Mouse (Mus musculus) midbrain, embryonic 10.5 days (tissue): Measurements from ENCODE around the gene Zc3h6. TPM values are rescaled to one million over a fixed set of nuclear protein-coding genes. Genes with fewer than 3 reads are reported as not detected.
A peak's percentile ranks its signal among the peaks of the same experiment; 100 is the strongest.

Experiments used
- DNase-seq: peaks from one replicate; pipeline ENCODE4 v3.0.0-alpha.2; 2017; ENCODE audit warnings: low spot score
- H3K27ac ChIP-seq: fragments of 300-500 bp; sonication (generic); replicated peaks from 2 replicates; pipeline ENCODE4 v1.5.1; 2016; ENCODE audit warnings: mild to moderate bottlenecking
- H3K27me3 ChIP-seq: fragments of 300-500 bp; sonication (generic); 2 replicates; pipeline ENCODE4 v1.6.1; 2016; ENCODE audit warnings: low read depth, mild to moderate bottlenecking; ENCODE audit not compliant: poor library complexity, severe bottlenecking
- H3K36me3 ChIP-seq: fragments of 300-500 bp; sonication (generic); 2 replicates; pipeline ENCODE4 v1.6.1; 2016; ENCODE audit warnings: mild to moderate bottlenecking, moderate library complexity
- H3K4me1 ChIP-seq: fragments of 300-500 bp; sonication (generic); 2 replicates; pipeline ENCODE4 v1.6.1; 2016
- H3K4me3 ChIP-seq: fragments of 300-500 bp; sonication (generic); 2 replicates; pipeline ENCODE4 v1.5.1; 2016; ENCODE audit warnings: mild to moderate bottlenecking, moderate library complexity
- H3K9me3 ChIP-seq: fragments of 300-500 bp; sonication (generic); replicated peaks from 2 replicates; pipeline ENCODE4 v1.6.1; 2016; ENCODE audit warnings: mild to moderate bottlenecking
- WGBS: fragments of 180-500 bp; shearing (Covaris S2); methylation state at CpG from one replicate; pipeline ENCODE4 v1.1.7; 2016; 5-methylcytosine and 5-hydroxymethylcytosine counted together
- polyA plus RNA-seq: library from polyadenylated mRNA; unstranded; fragments of >200 nt; fragmentation: Nextera tagmentation; extraction: Ambion mirVana; gene quantifications from 2 replicates; pipeline ENCODE4 v1.2.1, GENCODE M21; 2016

The Zc3h6 gene
- polyA plus RNA-seq, result 1.5 and 1.9 TPM in 2 replicates

GRCm38 (mm10) chr2:128966641-128967580 lies at the start of gene Zc3h6:
Zc3h6 (plus strand) TSS chr2:128967402.
- H3K4me1 ChIP-seq, result peaks cover 23% of the 10 kb centered on the region
- no peaks in the 10 kb centered on the region for H3K27me3 ChIP-seq
- H3K9me3 ChIP-seq, result no peaks in the 10 kb centered on the region
- H3K27ac ChIP-seq, result peak within 1 kb of the TSS; percentile 100
- peak within 1 kb of the TSS; percentile 88 for H3K4me3 ChIP-seq
- no peaks in the 10 kb centered on the region for H3K36me3 ChIP-seq
- DNase-seq, result peak; percentile 98
- 1% methylated on average over 65 of the region's 65 CpGs for WGBS

- H3K27ac ChIP-seq, result no peak overlapping the region
- WGBS, result 86% methylated on average over 4 of the region's 4 CpGs
- H3K27me3 ChIP-seq, result no peaks in the 10 kb centered on the region
- no peak for DNase-seq
- H3K9me3 ChIP-seq, result no peaks in the 10 kb centered on the region
- H3K4me3 ChIP-seq, result no peak overlapping the region
- H3K36me3 ChIP-seq, result peaks cover 32% of the 10 kb centered on the region
- no peaks in the 10 kb centered on the region for H3K4me1 ChIP-seq
These were observed 42.4 kb upstream of the Zc3h6 start for GRCm38 (mm10) chr2:128924799-128925198.

- Histone ChIP-seq H3K9me3 (no peaks in the 10 kb centered on the region), H3K36me3 (peaks cover 50% of the 10 kb centered on the region), H3K4me1 (no peaks in the 10 kb centered on the region), H3K4me3 (no peak overlapping the region), H3K27ac (no peak overlapping the region), H3K27me3 (no peaks in the 10 kb centered on the region)
- WGBS, result 94% methylated on average over 3 of the region's 3 CpGs
- DNase-seq, result no peak
These were observed 38.8 kb upstream of the Zc3h6 start for GRCm38 (mm10) chr2:128928446-128928845.

- Histone ChIP-seq H3K4me1 (no peaks in the 10 kb centered on the region), H3K4me3 (no peak overlapping the region), H3K9me3 (no peaks in the 10 kb centered on the region), H3K27ac (no peak overlapping the region), H3K27me3 (no peaks in the 10 kb centered on the region), H3K36me3 (peaks cover 54% of the 10 kb centered on the region)
- DNase-seq, result no peak
These were observed 36.5 kb upstream of the Zc3h6 start for GRCm38 (mm10) chr2:128930704-128931103.

GRCm38 (mm10) chr2:128936256-128936655 lies 30.9 kb upstream of the Zc3h6 start:
- no peak overlapping the region for H3K27ac ChIP-seq
- peaks cover 43% of the 10 kb centered on the region for H3K36me3 ChIP-seq
- 92% methylated on average over 3 of the region's 3 CpGs for WGBS
- no peak for DNase-seq
- no peaks in the 10 kb centered on the region for H3K4me1 ChIP-seq
- H3K4me3 ChIP-seq, result no peak overlapping the region
- H3K9me3 ChIP-seq, result no peaks in the 10 kb centered on the region
- no peaks in the 10 kb centered on the region for H3K27me3 ChIP-seq

GRCm38 (mm10) chr2:128943538-128944528 lies 23.4 kb upstream of the Zc3h6 start, which contains the start of gene Zc3h8:
Zc3h8 (minus strand) TSS chr2:128944077.
- 2% methylated on average over 65 of the region's 65 CpGs for WGBS
- H3K27me3 ChIP-seq, result no peaks in the 10 kb centered on the region; the same call in 1 of the 2 replicates
- peak within 1 kb of the TSS; percentile 91 for H3K27ac ChIP-seq
- peaks cover 9% of the 10 kb centered on the region for H3K36me3 ChIP-seq
- DNase-seq, result peak; percentile 96
- peak within 1 kb of the TSS; percentile 88 for H3K4me3 ChIP-seq
- no peaks in the 10 kb centered on the region for H3K9me3 ChIP-seq
- H3K4me1 ChIP-seq, result peaks cover 10% of the 10 kb centered on the region

GRCm38 (mm10) chr2:128947962-128948588 lies 19.1 kb upstream of the Zc3h6 start:
- no peaks in the 10 kb centered on the region; the same call in 1 of the 2 replicates for H3K27me3 ChIP-seq
- H3K4me3 ChIP-seq, result no peak overlapping the region
- peaks cover 6% of the 10 kb centered on the region for H3K4me1 ChIP-seq
- 38% methylated on average over 6 of the region's 6 CpGs for WGBS
- H3K36me3 ChIP-seq, result no peaks in the 10 kb centered on the region
- DNase-seq, result peak; percentile 26
- no peaks in the 10 kb centered on the region for H3K9me3 ChIP-seq
- H3K27ac ChIP-seq, result no peak overlapping the region

- Histone ChIP-seq H3K36me3 (no peaks in the 10 kb centered on the region), H3K4me3 (no peak overlapping the region), H3K4me1 (no peaks in the 10 kb centered on the region), H3K9me3 (no peaks in the 10 kb centered on the region), H3K27me3 (no peaks in the 10 kb centered on the region), H3K27ac (no peak overlapping the region)
- DNase-seq, result no peak
These were observed 13.0 kb upstream of the Zc3h6 start for GRCm38 (mm10) chr2:128954186-128954585.

GRCm38 (mm10) chr2:128965505-128966105 lies 1.6 kb upstream of the Zc3h6 start:
- H3K9me3 ChIP-seq, result no peaks in the 10 kb centered on the region
- peak overlapping the region; percentile 100 for H3K27ac ChIP-seq
- H3K27me3 ChIP-seq, result no peaks in the 10 kb centered on the region
- peak; percentile 25 for DNase-seq
- H3K4me1 ChIP-seq, result peaks cover 23% of the 10 kb centered on the region
- H3K4me3 ChIP-seq, result peak overlapping the region; percentile 88
- 38% methylated on average over 5 of the region's 5 CpGs for WGBS
- no peaks in the 10 kb centered on the region for H3K36me3 ChIP-seq

- WGBS, result 19% methylated on average over 6 of the region's 6 CpGs
These were observed 966 bp upstream of the Zc3h6 start for GRCm38 (mm10) chr2:128966236-128966635.

GRCm38 (mm10) chr2:128967661-128968441 lies 649 bp downstream of the Zc3h6 start, which contains the start of gene Gm10762:
Gm10762 (minus strand) TSS chr2:128967725.
- Histone ChIP-seq H3K36me3 (no peaks in the 10 kb centered on the region), H3K4me1 (peaks cover 23% of the 10 kb centered on the region), H3K27me3 (no peaks in the 10 kb centered on the region), H3K9me3 (no peaks in the 10 kb centered on the region), H3K4me3 (peak within 1 kb of the TSS; percentile 88), H3K27ac (peak within 1 kb of the TSS; percentile 100)
- under 1% methylated on average over 80 of the region's 80 CpGs for WGBS
- peak; percentile 90 for DNase-seq

More at GRCm38 (mm10) chr2:128966236-128966635, 966 bp upstream of the Zc3h6 start:
- H3K27ac ChIP-seq, result peak overlapping the region; percentile 100
- DNase-seq, result no peak
- H3K9me3 ChIP-seq, result no peaks in the 10 kb centered on the region
- no peaks in the 10 kb centered on the region for H3K36me3 ChIP-seq
- H3K4me3 ChIP-seq, result peak overlapping the region; percentile 88
- peaks cover 23% of the 10 kb centered on the region for H3K4me1 ChIP-seq
- no peaks in the 10 kb centered on the region for H3K27me3 ChIP-seq
